Mouse (Mus musculus) cerebellum, adult 2 months (tissue): ENCODE measurements around the gene Prkcb.

Source experiments
- CTCF ChIP-seq: fragments of 200-500 bp; IDR thresholded peaks from 2 replicates; pipeline ENCODE4 v1.5.1; 2011; ENCODE audit warnings: low read depth, mild to moderate bottlenecking, control low read depth, low read length, moderate library complexity, borderline replicate concordance; ENCODE audit not compliant: insufficient read depth
- POLR2A ChIP-seq: fragments of 200-500 bp; IDR thresholded peaks from 2 replicates; pipeline ENCODE4 v1.6.1; 2011; ENCODE audit warnings: low read length, control low read depth, borderline replicate concordance; ENCODE audit not compliant: insufficient read depth

GRCm38 (mm10) chr7:122287217-122287616 lies 1.3 kb upstream of the Prkcb start:
- TF ChIP-seq CTCF = no peak
- TF ChIP-seq POLR2A = no peak
